Mouse (Mus musculus) heart, embryonic 14.5 days (tissue): ENCODE data around the gene Nos3. TPM values are rescaled to one million over a fixed set of nuclear protein-coding genes. Genes with fewer than 3 reads are reported as not detected.

Source experiments
- ATAC-seq: fragments of 200-750 bp; cut with Nextera tagmentation; 2 replicates; pipeline ENCODE4 v1.8.0; 2017; ENCODE audit warnings: low read depth, moderate TSS enrichment; ENCODE audit not compliant: insufficient number of reproducible peaks, insufficient read depth, low FRiP score
- H3K27ac ChIP-seq, 2 experiments: fragments of 200-500 bp in 1 of 2; fragments of 300-500 bp in 1 of 2; sonication (generic) in 1 of 2; replicated peaks in 1 of 2; 2 replicates each; pipeline ENCODE4 v1.5.1; 2012 to 2014; ENCODE audit warnings: low read depth in 2 of 2, low read length in 2 of 2, control low read depth in 1 of 2, mild to moderate bottlenecking in 1 of 2, mixed read lengths in 1 of 2; ENCODE audit not compliant: control insufficient read depth in 1 of 2, insufficient read depth in 1 of 2
- H3K27me3 ChIP-seq: fragments of 300-500 bp; sonication (generic); 2 replicates; pipeline ENCODE4 v1.6.1; 2014; ENCODE audit warnings: mild to moderate bottlenecking, low read length, control low read depth; ENCODE audit not compliant: control insufficient read depth, insufficient read depth
- H3K36me3 ChIP-seq: fragments of 300-500 bp; sonication (generic); 2 replicates; pipeline ENCODE4 v1.6.1; 2014; ENCODE audit warnings: mild to moderate bottlenecking, control low read depth, low read length, mixed read lengths; ENCODE audit not compliant: control insufficient read depth, insufficient read depth
- H3K4me1 ChIP-seq, 2 experiments: fragments of 200-500 bp in 1 of 2; fragments of 300-500 bp in 1 of 2; sonication (generic) in 1 of 2; 2 replicates each; pipeline ENCODE4 v1.6.1; 2012 to 2014; ENCODE audit warnings: low read length in 2 of 2, control low read depth in 1 of 2, mixed read lengths in 1 of 2; ENCODE audit not compliant: control insufficient read depth in 2 of 2, insufficient read depth in 2 of 2
- H3K4me2 ChIP-seq: fragments of 300-500 bp; sonication (generic); 2 replicates; pipeline ENCODE4 v1.6.1; 2014; ENCODE audit warnings: mild to moderate bottlenecking, low read length
- H3K4me3 ChIP-seq, 2 experiments: fragments of 200-500 bp in 1 of 2; fragments of 300-500 bp in 1 of 2; sonication (generic) in 1 of 2; 2 replicates each; pipeline ENCODE4 v1.5.1; 2012 to 2014; ENCODE audit warnings: low read length in 2 of 2, mild to moderate bottlenecking in 2 of 2, control low read depth in 1 of 2, low read depth in 1 of 2, moderate library complexity in 1 of 2; ENCODE audit not compliant: control insufficient read depth in 1 of 2, insufficient read depth in 1 of 2
- H3K9ac ChIP-seq: fragments of 300-500 bp; sonication (generic); 2 replicates; pipeline ENCODE4 v1.6.1; 2014; ENCODE audit warnings: mild to moderate bottlenecking, low read length
- H3K9me3 ChIP-seq: fragments of 300-500 bp; sonication (generic); 2 replicates; pipeline ENCODE4 v1.6.1; 2016; ENCODE audit warnings: low read length, control low read depth; ENCODE audit not compliant: control insufficient read depth
- WGBS: fragments of 180-500 bp; shearing (Covaris S2); extraction: QIAGEN DNeasy Blood & Tissue Kit; methylation state at CpG from one replicate; pipeline ENCODE4 v1.1.7; 2014; 5-methylcytosine and 5-hydroxymethylcytosine counted together
- polyA plus RNA-seq: library from polyadenylated mRNA; unstranded; fragments of >200 nt; fragmentation: Nextera tagmentation; extraction: Ambion mirVana; gene quantifications from 2 replicates; pipeline ENCODE4 v1.2.1, GENCODE M21; 2014

Gene Nos3
- polyA plus RNA-seq, 1 experiment from 2014 or later, result 27.7 TPM

DNA sequence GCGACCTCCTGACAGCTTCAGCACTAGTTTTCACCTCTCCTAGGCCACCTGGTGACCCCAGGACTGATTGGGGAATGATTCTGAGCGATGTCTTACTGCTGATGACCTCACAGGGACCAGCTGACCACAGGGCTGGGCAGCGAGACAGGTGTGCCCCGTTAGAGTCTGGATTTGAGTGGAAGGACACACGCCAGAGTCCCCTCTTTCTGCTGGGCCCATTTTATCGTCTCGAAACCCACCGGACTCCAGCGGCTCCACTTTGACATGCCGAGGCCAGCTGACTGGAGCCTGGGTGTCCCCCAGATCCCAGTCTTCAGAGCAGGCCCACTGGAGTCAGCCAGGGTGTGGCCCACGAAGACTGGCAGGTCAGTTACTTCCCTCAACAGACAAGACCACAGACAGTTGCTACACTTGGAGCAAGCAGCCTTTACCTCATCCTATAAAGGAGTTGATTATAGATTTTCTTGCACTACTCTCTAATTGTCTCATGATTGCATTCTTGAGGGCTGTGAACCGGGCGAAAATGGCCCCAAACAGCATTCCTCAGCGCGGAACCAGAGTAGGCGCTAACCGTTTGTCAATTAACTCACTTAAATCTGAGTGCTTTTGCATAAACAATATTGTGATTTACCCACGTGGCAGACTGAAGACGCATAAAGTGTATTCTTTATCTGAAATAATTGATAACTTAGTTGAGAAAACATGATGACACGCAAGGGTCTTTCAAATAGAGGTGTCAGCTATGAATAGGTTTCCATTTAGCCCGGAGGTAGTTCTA lies 59.6 kb downstream of the Nos3 start:
- Histone ChIP-seq H3K36me3 (peaks cover 24% of the 10 kb centered on the region), H3K9me3 (no peaks in the 10 kb centered on the region), H3K4me1 (peaks cover 36 to 49% of the 10 kb centered on the region in 2 experiments), H3K4me3 (peak overlapping the region; percentile 72 to 78), H3K4me2 (peak overlapping the region; percentile 94), H3K27ac (peak overlapping the region; percentile 97), H3K27me3 (no peaks in the 10 kb centered on the region), H3K9ac (peak overlapping the region; percentile 85)
- no peak; the same call in 1 of the 2 replicates for ATAC-seq
- WGBS, result 11% methylated on average over 21 of the region's 21 CpGs

DNA sequence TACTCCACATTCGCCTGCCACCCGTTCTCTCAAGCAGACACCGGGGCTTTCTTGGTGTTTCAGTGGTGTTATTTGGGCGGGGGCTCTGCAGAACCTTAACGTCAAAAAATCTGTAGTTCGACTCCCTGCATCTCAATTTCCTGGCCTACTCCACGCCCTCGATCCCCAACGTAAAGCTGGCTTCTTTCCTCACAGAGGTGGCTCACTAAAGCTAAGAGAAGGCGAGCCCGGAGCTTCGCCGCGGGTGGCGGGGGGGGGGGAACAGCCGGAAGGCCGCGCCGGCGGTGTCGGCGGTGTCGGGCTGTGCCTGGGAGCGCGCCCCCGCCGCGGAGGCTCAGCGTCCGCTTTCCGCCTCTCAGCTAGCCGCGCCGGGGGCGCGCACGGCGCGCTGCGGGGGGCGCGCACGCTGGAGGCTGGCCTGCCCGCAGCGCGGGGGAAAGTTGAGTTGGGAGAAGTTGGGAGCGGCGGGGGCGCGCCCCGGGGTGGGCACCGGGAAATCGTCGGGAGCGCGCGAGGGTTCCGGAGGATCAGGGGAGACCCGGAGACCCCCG lies 60.3 kb downstream of the Nos3 start:
- peaks cover 36 to 49% of the 10 kb centered on the region in 2 experiments for H3K4me1 ChIP-seq
- H3K27ac ChIP-seq, result peak overlapping the region; percentile 86 to 97

DNA sequence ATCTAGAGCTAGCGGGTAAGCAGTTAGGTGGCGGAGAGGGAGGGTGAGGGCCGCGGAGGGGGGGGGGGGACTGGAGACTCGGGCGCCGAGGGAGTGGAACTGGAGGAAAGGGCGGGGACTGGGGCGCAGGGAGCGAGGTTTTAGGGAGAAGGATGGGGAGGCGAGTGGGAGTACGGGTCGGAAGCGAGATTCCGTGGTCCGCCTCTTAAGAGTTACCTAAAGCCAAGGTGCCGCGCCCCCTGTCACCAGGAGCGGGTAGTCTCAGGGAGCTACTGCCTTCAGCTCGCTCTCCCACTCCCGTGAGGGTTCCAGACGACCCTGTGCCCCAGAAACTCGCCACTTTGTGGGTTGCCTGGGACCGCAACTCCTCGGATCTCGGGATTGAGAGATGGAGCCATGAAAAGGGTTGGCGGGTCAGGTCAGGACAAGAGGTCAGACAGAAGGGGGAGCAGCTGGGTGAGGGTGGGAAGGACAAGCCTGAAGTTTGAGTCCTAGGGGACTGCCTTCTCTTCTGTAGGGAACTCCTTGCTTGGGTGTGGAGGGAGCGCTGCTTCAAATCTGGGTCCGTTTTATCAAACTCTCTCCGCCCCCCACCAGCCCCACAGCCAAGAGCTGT lies 60.9 kb downstream of the Nos3 start:
- peaks cover 36 to 49% of the 10 kb centered on the region in 2 experiments for H3K4me1 ChIP-seq
- H3K27me3 ChIP-seq, result no peaks in the 10 kb centered on the region
- no peaks in the 10 kb centered on the region for H3K9me3 ChIP-seq
- peak overlapping the region; percentile 72 to 78 for H3K4me3 ChIP-seq
- peak overlapping the region; percentile 85 for H3K9ac ChIP-seq
- no peak for ATAC-seq
- peaks cover 24% of the 10 kb centered on the region for H3K36me3 ChIP-seq
- H3K4me2 ChIP-seq, result peak overlapping the region; percentile 94
- under 1% methylated on average over 26 of the region's 30 CpGs for WGBS
- peak overlapping the region; percentile 9 to 97; a peak in 3 of 4 replicates for H3K27ac ChIP-seq

More for the DNA sequence above, 60.3 kb downstream of the Nos3 start:
- no peaks in the 10 kb centered on the region for H3K9me3 ChIP-seq
- H3K36me3 ChIP-seq, result peaks cover 24% of the 10 kb centered on the region
- peak; percentile 22 for ATAC-seq
- peak overlapping the region; percentile 72 to 78 for H3K4me3 ChIP-seq
- peak overlapping the region; percentile 94 for H3K4me2 ChIP-seq
- H3K9ac ChIP-seq, result peak overlapping the region; percentile 85
- no peaks in the 10 kb centered on the region for H3K27me3 ChIP-seq
- WGBS, result under 1% methylated on average over 57 of the region's 60 CpGs

DNA sequence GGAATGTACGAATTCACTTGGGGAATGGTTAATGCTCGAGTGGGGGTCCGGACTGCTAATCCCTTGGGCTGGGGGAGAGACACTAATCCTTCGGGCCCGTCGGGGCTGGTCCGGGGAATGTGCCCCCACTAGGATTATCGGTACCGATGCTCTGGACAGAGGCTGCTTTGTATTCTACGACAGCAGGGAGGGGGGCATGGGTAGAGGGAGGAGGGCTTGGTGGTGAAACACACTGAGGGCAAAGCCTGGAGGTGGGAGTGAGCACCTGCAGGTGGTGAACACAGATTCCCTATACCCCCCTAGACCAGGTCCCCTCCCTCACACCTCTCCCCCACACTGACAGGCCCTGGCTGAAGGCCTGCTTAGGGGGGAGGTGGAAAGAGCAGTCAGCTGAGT lies 61.4 kb downstream of the Nos3 start:
- Histone ChIP-seq H3K4me1 (peaks cover 36 to 49% of the 10 kb centered on the region in 2 experiments), H3K9me3 (no peaks in the 10 kb centered on the region), H3K4me2 (peak overlapping the region; percentile 94), H3K27ac (no peak overlapping the region), H3K27me3 (no peaks in the 10 kb centered on the region), H3K36me3 (peaks cover 24% of the 10 kb centered on the region), H3K9ac (peak overlapping the region; percentile 85), H3K4me3 (peak overlapping the region; percentile 72 to 78)
- 4% methylated on average over 10 of the region's 10 CpGs for WGBS
- ATAC-seq, result no peak

DNA sequence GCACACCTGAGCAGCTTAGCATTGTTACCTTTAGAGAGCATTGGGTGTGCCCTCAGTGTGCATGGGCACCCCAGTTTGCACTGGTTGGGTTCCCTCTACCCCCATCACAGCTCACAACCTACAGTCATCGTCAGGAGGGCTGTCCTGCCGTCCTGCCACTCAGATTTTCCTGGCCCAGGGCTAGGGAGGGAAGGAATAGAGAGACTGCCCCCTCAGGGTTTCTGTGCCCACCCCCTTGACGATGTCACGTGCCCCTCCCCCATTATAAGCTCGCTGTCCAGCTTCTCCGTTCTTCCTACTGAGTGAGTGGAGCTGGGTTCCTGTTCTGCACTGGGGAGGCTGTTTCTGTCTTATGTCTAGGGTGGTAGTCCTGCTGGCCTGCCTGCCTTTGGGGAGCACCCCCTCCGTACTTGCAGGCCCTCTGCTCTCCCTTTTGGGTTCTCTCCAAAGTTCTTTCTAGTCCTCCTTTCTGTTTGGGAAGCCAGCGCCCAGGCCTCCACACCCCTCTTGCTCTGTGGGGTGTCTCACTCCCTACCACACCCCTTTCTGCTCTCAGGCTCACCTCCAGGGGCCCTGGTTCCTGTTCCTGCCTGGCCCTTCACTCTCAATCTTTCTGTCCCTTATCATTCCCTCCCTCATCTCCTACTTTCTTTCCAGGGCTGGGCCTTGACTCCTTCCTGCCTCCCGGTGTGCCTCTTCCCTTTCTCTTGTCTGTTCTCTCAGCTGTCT lies 62.1 kb downstream of the Nos3 start:
- 27% methylated on average over 9 of the region's 9 CpGs for WGBS
- H3K27ac ChIP-seq, result no peak overlapping the region
- no peak for ATAC-seq
- peak overlapping the region; percentile 94 for H3K4me2 ChIP-seq
- H3K27me3 ChIP-seq, result no peaks in the 10 kb centered on the region
- peak overlapping the region; percentile 85 for H3K9ac ChIP-seq
- peaks cover 36 to 49% of the 10 kb centered on the region in 2 experiments for H3K4me1 ChIP-seq
- H3K4me3 ChIP-seq, result peak overlapping the region; percentile 72 to 78
- no peaks in the 10 kb centered on the region for H3K9me3 ChIP-seq
- H3K36me3 ChIP-seq, result peaks cover 26% of the 10 kb centered on the region

DNA sequence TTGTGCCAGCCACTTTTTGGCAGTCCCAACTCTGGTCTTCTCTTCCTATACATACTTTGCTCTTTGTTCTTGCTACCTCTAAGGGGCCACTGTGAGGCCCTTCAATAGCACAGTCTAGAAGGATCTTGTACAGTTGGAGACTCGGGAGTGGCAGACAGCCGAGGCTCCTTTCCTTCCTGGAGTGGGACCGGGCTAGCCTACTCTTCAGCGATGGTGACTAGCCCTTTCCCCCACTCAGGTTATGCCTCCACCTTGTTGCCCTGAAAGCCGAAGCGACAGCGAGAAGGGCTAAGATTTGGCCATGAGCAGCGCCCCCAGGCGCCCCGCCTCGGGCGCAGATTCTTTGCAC lies 62.6 kb downstream of the Nos3 start:
- 34% methylated on average over 12 of the region's 12 CpGs for WGBS
- H3K4me3 ChIP-seq, result 0 out of 4 replicates have a peak overlapping the region, but pooled peaks of 1 of the 2 experiments have one; percentile 72
- no peaks in the 10 kb centered on the region for H3K9me3 ChIP-seq
- ATAC-seq, result no peak
- no peaks in the 10 kb centered on the region for H3K27me3 ChIP-seq
- H3K4me2 ChIP-seq, result peak overlapping the region; percentile 94
- no peak overlapping the region for H3K9ac ChIP-seq
- H3K4me1 ChIP-seq, result peaks cover 36 to 49% of the 10 kb centered on the region in 2 experiments
- no peak overlapping the region for H3K27ac ChIP-seq
- H3K36me3 ChIP-seq, result peaks cover 31% of the 10 kb centered on the region

DNA sequence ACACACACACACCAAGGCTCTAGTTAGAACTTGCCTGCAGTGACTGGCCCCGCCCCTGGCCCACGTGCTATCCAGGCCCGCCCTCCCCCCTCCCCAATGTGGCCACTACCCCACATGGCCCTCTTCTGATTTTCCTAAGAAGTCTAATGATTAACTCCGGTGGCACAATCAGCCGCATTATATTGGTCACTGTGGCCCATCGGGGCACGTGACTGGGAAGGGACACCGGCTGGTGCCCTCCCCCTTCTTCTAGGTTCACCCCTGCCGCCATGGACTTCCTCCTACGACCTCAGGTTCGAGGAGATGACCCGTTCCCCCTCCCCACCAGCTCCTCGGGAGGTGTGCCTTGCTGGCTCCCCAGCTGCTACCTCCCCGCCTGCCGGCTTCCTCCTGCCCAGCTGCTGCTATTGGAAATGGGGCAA lies 63.4 kb downstream of the Nos3 start:
- no peaks in the 10 kb centered on the region for H3K27me3 ChIP-seq
- H3K4me2 ChIP-seq, result peak overlapping the region; percentile 26
- H3K4me3 ChIP-seq, result no peak overlapping the region
- 18% methylated on average over 15 of the region's 15 CpGs for WGBS
- peaks cover 39% of the 10 kb centered on the region for H3K36me3 ChIP-seq
- H3K9me3 ChIP-seq, result no peaks in the 10 kb centered on the region
- H3K4me1 ChIP-seq, result peaks cover 32 to 43% of the 10 kb centered on the region in 2 experiments
- H3K9ac ChIP-seq, result peak overlapping the region; percentile 25; the same call in 1 of the 2 replicates
- no peak overlapping the region for H3K27ac ChIP-seq
- ATAC-seq, result no peak
